Mouse (Mus musculus) splenic B cell, adult 2 months (primary cell): Measurements from ENCODE around the gene Golga2.
A peak's percentile ranks its signal among the peaks of the same experiment; 100 is the strongest.

Source experiments
- DNase-seq: peaks from one replicate; pipeline ENCODE4 v3.0.0-alpha.2; 2011; ENCODE audit warnings: low read depth, low spot score
- H3K27me3 ChIP-seq: 2 replicates; pipeline ENCODE4 v1.6.1; 2012; ENCODE audit warnings: mild to moderate bottlenecking, low read length, moderate library complexity, mixed read lengths; ENCODE audit not compliant: control insufficient read depth, poor library complexity, insufficient read depth, severe bottlenecking
- H3K36me3 ChIP-seq: 2 replicates; pipeline ENCODE4 v1.6.1; 2012; ENCODE audit warnings: mild to moderate bottlenecking, low read length, moderate library complexity, mixed read lengths; ENCODE audit not compliant: control insufficient read depth, poor library complexity, insufficient read depth, severe bottlenecking

Golga2 gene

GRCm38 (mm10) chr2:32340836-32341633, 53.9 kb downstream of the Golga2 start:
- no peaks in the 10 kb centered on the region for H3K36me3 ChIP-seq
- DNase-seq = no peak
- H3K27me3 ChIP-seq = no peaks in the 10 kb centered on the region

GRCm38 (mm10) chr2:32341634-32341939, 54.4 kb downstream of the Golga2 start:
- no peak for DNase-seq
- H3K36me3 ChIP-seq = no peaks in the 10 kb centered on the region
- H3K27me3 ChIP-seq = no peaks in the 10 kb centered on the region

GRCm38 (mm10) chr2:32342039-32342438, 54.9 kb downstream of the Golga2 start:
- Histone ChIP-seq H3K27me3 (no peaks in the 10 kb centered on the region), H3K36me3 (no peaks in the 10 kb centered on the region)
- DNase-seq = no peak

- DNase-seq = no peak
- Histone ChIP-seq H3K36me3 (no peaks in the 10 kb centered on the region), H3K27me3 (no peaks in the 10 kb centered on the region)
Observed at GRCm38 (mm10) chr2:32342539-32343350, 55.6 kb downstream of the Golga2 start.

GRCm38 (mm10) chr2:32343351-32343671, 56.1 kb downstream of the Golga2 start:
- DNase-seq = no peak
- no peaks in the 10 kb centered on the region for H3K36me3 ChIP-seq
- no peaks in the 10 kb centered on the region for H3K27me3 ChIP-seq

- Histone ChIP-seq H3K36me3 (no peaks in the 10 kb centered on the region), H3K27me3 (no peaks in the 10 kb centered on the region)
- no peak for DNase-seq
Observed at GRCm38 (mm10) chr2:32344056-32344455, 56.9 kb downstream of the Golga2 start.

GRCm38 (mm10) chr2:32344598-32345321, 57.6 kb downstream of the Golga2 start:
- Histone ChIP-seq H3K27me3 (no peaks in the 10 kb centered on the region), H3K36me3 (no peaks in the 10 kb centered on the region)
- no peak for DNase-seq

GRCm38 (mm10) chr2:32347019-32347418, 59.8 kb downstream of the Golga2 start:
- H3K27me3 ChIP-seq = no peaks in the 10 kb centered on the region
- DNase-seq = no peak
- H3K36me3 ChIP-seq = no peaks in the 10 kb centered on the region

GRCm38 (mm10) chr2:32348311-32348710, 61.1 kb downstream of the Golga2 start:
- H3K36me3 ChIP-seq = no peaks in the 10 kb centered on the region
- H3K27me3 ChIP-seq = 0 out of 2 replicates have a peak, but pooled peaks cover 2% of the 10 kb centered on the region
- DNase-seq = no peak

GRCm38 (mm10) chr2:32349625-32350255, 62.6 kb downstream of the Golga2 start:
- no peak for DNase-seq
- 0 out of 2 replicates have a peak, but pooled peaks cover 2% of the 10 kb centered on the region for H3K27me3 ChIP-seq
- no peaks in the 10 kb centered on the region for H3K36me3 ChIP-seq

GRCm38 (mm10) chr2:32350471-32351051, 63.4 kb downstream of the Golga2 start:
- H3K27me3 ChIP-seq = 0 out of 2 replicates have a peak, but pooled peaks cover 2% of the 10 kb centered on the region
- no peak for DNase-seq
- no peaks in the 10 kb centered on the region for H3K36me3 ChIP-seq

GRCm38 (mm10) chr2:32351471-32351961, 64.3 kb downstream of the Golga2 start:
- Histone ChIP-seq H3K36me3 (no peaks in the 10 kb centered on the region), H3K27me3 (0 out of 2 replicates have a peak, but pooled peaks cover 2% of the 10 kb centered on the region)
- DNase-seq = no peak

- H3K27me3 ChIP-seq = 0 out of 2 replicates have a peak, but pooled peaks cover 2% of the 10 kb centered on the region
- DNase-seq = peak; percentile 47
- no peaks in the 10 kb centered on the region for H3K36me3 ChIP-seq
Observed at GRCm38 (mm10) chr2:32352151-32353006, 65.2 kb downstream of the Golga2 start, which contains the start of gene Ciz1. Ciz1 (plus strand) TSS chr2:32352327.
